Mouse (Mus musculus) bone marrow, adult 2 months (tissue): ENCODE data around the gene Fam178b.

Experiments
- CTCF ChIP-seq: fragments of 200-500 bp; IDR thresholded peaks from 2 replicates; pipeline ENCODE4 v1.5.1; 2011; ENCODE audit warnings: low read length, control low read depth; ENCODE audit not compliant: control insufficient read depth, insufficient read depth
- POLR2A ChIP-seq: fragments of 200-500 bp; IDR thresholded peaks from 2 replicates; pipeline ENCODE4 v1.6.1; 2011; ENCODE audit warnings: low read depth, mild to moderate bottlenecking, control low read depth, low read length, borderline replicate concordance; ENCODE audit not compliant: control insufficient read depth

GRCm38 (mm10) chr1:36630053-36630739, 52.8 kb downstream of the Fam178b start:
- TF ChIP-seq CTCF (no peak), POLR2A (no peak)
